Mouse (Mus musculus): ENCODE results near the gene Rapgef1.

Rapgef1 gene

DNA sequence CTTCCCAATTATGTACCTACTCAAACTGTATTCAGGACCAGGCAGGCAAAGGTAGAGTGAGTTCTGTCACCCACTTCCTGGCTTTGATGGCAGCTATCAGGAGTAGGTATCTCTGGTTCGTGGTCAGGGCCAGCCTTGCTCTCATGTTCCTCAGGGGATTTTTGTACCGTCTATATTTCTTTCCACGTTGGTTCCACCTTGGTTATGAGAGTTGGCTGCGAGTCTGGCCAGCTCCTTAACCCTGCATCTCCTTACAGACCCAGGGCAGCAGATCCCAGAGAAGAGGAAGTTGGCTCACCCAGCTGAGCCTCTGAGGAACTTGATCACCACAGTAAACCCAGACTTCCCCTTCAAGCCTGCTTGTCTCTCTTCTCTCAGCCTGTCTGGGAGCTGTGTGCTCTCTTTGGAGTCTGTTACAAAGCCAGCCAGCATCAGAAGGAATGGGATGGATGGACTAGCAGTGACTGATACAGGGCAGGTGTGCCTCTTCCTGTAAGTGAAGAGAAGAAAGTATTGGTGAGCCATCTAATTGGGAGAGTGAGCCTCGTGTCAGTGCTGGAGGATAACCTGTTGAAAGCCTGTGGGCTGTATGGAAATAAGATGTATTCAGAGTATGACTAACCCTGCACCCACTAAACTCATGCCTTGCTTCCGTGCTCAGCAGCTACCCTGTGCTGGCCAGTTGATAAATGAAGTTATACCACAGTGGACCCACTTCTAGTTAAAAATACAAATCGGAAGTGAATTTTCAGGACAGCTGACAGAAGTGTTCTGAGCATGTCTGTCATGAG lies 53.4 kb downstream of the Rapgef1 start:
- peak; percentile 80 for DNase-seq (ENCODE audit: low read depth, low spot score)

DNA sequence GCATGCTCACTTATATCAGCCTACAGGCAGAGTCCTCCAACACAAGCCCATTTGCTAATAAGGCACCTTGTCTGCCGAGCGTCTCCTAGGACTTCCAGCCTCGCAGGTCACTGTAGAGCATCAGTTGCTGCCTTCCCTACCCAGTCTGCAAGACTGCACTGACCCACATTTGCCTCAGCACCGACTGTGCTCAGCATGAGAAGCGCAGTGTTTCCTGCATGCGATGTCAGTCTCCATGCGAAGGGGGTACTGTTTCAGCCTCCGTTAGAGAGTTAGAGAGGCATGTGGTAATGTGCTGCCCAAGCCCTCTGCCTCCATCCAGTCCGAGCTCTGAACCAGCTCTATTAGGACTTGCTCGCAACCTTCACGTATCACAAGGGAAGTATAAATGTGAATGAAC lies 54.6 kb downstream of the Rapgef1 start:
- DNase-seq (ENCODE audit: low read depth, low spot score) = no peak

DNA sequence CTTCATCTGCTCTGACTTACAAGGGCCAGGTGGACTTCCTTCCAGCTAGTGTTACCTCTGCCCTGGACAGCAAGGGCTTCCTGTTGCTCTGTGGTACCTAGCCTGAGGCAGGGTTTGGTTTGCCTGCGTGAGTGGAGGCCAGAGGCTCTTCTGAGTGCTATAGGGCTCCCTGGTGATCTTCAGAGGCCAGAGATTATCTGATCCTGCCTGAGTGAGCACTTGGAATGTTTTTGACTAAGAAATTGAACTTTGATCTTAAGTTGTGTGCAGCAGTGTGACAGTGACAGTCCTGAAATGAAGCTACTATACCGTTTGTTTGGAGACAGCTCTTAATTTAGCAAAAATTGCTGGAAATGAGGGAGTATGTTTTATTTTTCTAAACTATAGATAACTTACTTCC lies 55.0 kb downstream of the Rapgef1 start:
- DNase-seq (ENCODE audit: low read depth, low spot score) = no peak

DNA sequence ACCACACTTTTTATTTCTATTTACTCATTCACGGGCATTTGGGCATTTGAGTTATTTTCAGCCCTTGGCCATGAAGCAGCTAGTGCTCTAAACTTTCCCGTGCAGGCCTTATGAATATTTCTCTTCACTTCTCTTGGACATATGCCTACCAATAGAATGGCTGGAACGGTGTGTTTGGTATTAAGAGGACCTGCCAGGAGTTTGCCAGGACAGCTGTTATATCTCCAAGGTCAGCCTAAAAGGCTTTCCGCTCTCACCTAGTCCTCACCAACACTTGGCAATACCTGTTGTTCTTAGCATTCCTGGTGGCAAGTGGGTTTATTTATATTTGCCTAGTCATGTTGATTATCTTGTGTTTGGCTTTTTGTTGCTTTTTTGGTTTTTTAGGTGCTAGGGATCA lies 56.3 kb downstream of the Rapgef1 start:
- DNase-seq (ENCODE audit: low read depth, low spot score) = no peak

DNA sequence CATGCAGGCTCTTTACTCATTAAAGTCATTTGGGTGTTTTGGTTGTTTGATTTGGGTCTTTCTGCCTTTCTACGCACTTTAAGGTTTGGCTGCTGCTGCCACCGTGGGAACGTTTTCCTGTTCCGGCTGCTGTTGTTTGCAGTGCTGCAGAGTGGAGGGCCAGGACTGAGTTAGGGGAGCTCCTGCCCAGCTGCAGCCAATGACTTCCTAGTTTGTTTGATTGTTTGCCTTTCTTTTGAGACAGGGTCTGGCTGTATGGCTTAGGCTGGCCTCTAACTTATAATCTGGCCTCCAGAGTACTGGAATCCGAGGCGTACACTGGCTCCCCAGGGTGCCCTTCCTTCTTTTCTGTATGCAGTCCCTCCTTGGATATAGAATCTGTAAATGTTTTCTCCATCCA lies 57.0 kb downstream of the Rapgef1 start:
- DNase-seq (ENCODE audit: low read depth, low spot score) = no peak

DNA sequence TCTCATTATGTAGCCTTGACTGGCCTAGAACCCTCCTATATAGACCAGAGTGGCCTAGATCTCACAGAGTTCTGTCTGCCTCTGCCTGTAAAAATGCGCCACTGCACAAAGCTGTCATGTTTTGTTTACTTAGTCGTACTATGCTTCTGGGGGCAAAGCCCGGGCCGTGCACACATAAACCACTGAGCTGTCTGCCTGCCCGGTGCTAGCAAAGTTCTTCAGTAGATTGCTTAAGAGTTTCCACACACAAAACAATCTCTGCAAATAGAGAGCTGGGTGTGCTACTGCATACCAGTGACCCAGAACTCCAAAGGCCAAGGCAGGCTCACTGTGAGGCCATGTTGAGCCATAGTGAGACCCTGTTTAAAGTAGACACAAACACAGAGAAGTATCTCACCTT lies 58.3 kb downstream of the Rapgef1 start:
- no peak for DNase-seq (ENCODE audit: low read depth, low spot score)

- DNase-seq (ENCODE audit: low read depth, low spot score) = peak; percentile 59
Observed at GRCm38 (mm10) chr2:29678524-29678923, 59.0 kb downstream of the Rapgef1 start.

- DNase-seq (ENCODE audit: low read depth, low spot score) = no peak
Observed at GRCm38 (mm10) chr2:29679710-29680584, 60.4 kb downstream of the Rapgef1 start.

- DNase-seq (ENCODE audit: low read depth, low spot score) = no peak
Observed at GRCm38 (mm10) chr2:29683261-29683999, 63.9 kb downstream of the Rapgef1 start.

GRCm38 (mm10) chr2:29684498-29684897 lies 65.0 kb downstream of the Rapgef1 start:
- DNase-seq (ENCODE audit: low read depth, low spot score) = no peak

GRCm38 (mm10) chr2:29689014-29689413 lies 69.5 kb downstream of the Rapgef1 start:
- no peak for DNase-seq (ENCODE audit: low read depth, low spot score)

DNA sequence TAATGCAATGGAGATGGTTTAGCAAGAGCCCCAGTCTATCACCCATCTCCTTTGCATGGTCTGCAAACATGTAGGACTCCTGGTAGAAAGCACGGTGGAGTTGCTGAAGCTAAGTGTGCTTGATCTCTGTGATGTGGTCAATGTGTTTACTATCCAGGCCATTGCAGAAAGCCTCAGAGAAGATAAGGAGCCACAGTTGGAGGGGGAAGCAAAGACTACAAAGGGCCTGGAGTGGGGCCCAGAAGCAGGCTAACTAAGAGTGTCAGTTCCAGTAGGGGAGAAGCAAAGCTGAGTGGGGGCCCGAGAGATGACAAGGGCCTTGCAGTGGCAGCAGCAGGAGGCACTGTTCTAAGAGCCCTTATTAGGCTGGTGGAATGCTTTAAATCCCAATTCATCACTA lies 70.0 kb downstream of the Rapgef1 start:
- DNase-seq (ENCODE audit: low read depth, low spot score) = no peak

DNA sequence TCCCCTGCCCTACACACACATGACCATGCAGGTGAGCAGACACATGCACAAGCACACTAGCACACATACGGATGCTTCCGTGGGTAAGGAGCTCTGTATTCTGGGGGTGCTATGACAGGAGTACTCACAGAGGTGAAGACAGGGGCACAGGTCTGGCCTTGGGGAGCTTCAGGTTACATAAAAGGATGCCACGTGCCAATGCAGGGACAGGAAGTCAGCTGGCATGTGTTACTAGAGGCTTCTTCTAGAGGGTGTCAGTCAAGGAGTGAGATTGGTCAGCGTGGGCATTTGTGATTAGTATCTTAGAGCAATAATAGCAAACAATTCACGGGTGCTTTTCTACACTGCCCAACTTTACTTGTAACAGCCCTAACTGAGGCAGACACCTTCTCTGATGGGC lies 71.5 kb downstream of the Rapgef1 start:
- DNase-seq (ENCODE audit: low read depth, low spot score) = no peak

- DNase-seq (ENCODE audit: low read depth, low spot score) = no peak
Observed at GRCm38 (mm10) chr2:29691507-29691906, 72.0 kb downstream of the Rapgef1 start.

DNA sequence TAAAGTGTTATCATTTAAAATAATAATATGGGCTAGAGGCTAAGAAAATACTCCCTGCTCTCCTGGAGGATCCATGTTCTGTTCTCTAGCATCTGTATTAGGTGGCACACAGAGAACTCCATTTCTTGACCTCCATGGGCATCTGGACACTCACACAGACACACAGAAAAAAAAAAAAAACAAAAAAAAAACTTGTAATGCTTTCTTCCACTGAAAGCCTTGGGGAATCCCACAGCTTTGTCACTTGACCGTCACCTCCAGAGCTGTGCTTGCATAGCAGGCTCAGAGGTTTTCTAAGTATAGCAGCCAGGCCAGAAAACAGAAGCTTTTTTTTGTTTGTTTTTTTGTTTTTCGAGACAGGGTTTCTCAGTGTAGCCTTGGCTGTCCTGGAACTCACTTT lies 72.7 kb downstream of the Rapgef1 start:
- DNase-seq (ENCODE audit: low read depth, low spot score) = no peak

GRCm38 (mm10) chr2:29696207-29696800 lies 76.8 kb downstream of the Rapgef1 start:
- no peak for DNase-seq (ENCODE audit: low read depth, low spot score)

DNA sequence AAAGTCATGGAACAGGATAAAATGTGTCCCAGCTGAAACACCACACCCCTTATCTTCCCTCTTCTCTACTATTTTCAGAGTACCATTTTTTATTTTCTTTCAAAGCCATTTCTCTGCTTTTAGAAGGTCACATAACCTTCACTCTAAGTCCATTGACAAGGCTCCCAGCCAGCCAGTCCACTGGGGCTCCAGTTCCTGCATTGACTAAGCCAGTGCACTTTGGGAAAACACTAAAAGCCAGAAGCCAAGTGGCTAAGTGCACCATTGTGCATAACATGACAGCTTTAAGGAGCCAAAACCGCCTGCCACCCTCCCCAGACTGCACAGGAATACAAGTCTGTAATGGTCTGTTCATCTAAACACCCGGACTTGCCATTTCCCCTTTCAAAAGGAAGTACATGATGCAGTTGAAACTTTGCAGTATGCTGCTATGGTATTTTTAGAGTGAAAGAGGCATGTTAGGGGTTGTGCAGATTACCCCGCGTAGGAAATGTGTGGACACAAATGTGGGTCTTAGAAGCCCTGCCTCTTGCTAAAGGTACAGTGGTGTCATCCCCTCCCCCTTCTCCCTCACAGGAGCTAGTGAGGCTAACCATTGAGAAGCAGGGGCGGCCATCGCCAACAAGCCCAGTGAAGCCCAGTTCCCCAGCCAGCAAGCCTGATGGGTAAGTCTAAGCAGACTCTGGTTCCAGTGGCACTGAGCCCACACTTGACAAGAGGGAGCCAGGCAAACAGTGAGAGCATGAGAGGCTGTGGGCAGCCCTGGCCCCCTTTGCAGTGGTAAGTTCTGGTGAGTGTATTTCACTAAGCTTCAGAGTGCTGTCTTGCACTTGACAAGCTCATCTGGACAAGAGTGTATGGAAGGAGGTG lies 79.1 kb downstream of the Rapgef1 start:
- peak; percentile 81 for DNase-seq (ENCODE audit: low read depth, low spot score)

DNA sequence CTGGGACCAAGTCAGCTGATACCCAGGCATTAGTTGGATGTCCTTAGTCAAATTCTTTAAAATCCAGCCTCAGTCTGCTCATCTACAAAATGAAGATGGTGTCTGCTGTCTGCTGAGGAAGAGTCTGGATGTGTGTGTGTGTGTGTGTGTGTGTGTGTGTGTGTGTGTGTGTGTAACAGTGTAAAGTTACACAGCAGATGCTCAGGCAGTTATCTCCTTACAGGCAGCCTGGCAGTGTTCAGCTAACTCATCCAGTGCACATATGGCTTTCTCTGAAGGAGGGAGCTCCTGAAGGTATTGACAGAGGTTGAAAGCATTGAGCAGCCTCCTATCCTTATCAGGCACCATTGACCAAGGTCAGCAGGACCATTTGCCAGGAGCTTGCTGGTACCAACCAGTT lies 81.4 kb downstream of the Rapgef1 start:
- DNase-seq (ENCODE audit: low read depth, low spot score) = no peak

GRCm38 (mm10) chr2:29701393-29701792 lies 81.9 kb downstream of the Rapgef1 start:
- DNase-seq (ENCODE audit: low read depth, low spot score) = no peak

- DNase-seq (ENCODE audit: low read depth, low spot score) = no peak
Observed at GRCm38 (mm10) chr2:29702189-29702588, 82.7 kb downstream of the Rapgef1 start.

All from A20 (cell line).